Mouse (Mus musculus) G1E (cell line): ENCODE results near the gene Iqsec3.

ENCODE experiments used
- CTCF ChIP-seq: IDR thresholded peaks from 2 replicates; pipeline ENCODE4 v1.5.1; 2012; ENCODE audit warnings: low read depth, low read length, inconsistent platforms, mixed read lengths
- GATA1 ChIP-seq: IDR thresholded peaks from 2 replicates; pipeline ENCODE4 v1.6.1; 2012; ENCODE audit warnings: borderline replicate concordance, low read length, inconsistent platforms, mixed read lengths
- POLR2AphosphoS5 ChIP-seq: IDR thresholded peaks from 2 replicates; pipeline ENCODE4 v1.6.1; 2012; ENCODE audit warnings: low read depth, low read length, inconsistent platforms; ENCODE audit not compliant: insufficient replicate concordance
- TAL1 ChIP-seq: conservative IDR thresholded peaks from 2 replicates; pipeline ENCODE4 v1.6.1; 2012; ENCODE audit warnings: low read depth, low read length, inconsistent platforms, mixed read lengths

DNA sequence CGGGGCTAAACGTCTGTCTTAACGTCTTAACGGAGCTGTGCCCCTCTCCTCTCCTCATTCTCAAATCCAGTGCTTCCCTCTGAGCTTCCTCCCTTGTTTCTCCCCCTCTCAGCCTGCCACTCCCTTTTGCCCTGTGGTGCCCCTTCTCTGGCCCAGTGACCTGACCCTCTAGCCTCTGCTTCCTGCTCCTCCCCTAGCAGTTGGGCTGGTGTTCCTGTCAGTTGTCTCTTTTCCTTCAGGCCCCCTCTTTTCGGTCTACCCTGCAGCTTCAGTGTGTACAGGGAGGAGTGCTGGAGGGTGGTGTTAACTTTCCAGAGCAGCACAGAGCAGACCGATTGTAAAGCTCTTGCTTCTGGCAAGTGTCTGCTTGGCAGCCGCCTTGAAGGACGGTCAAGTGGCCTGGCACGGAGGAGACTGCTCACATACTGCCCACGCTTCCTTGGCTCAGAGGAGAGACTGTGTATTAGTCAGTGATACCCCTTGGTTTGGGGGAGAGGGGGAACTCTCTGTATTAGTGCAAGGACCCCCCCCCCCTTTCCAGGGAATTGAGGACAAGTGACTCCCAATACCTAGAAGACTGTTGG is 146.9 kb downstream of the Iqsec3 start:
- TF ChIP-seq CTCF: no peak
- TF ChIP-seq POLR2AphosphoS5: no peak
- TF ChIP-seq GATA1: no peak
- TF ChIP-seq TAL1: no peak
